8 mouse cellular contexts compared by ENCODE assay signal in genomic region chr11:119547183-119547921, GRCm38 (mm10). TPM values are rescaled to one million over a fixed set of nuclear protein-coding genes. Genes with fewer than 3 reads are reported as not detected.
DNase-seq lines count a peak whose midpoint lies in the region; ATAC-seq lines count a peak whose summit lies in the region.

Nptx1 (minus strand) TSS chr11:119547753.

- H3K4me3 ChIP-seq in midbrain, embryonic 11.5 days (ENCODE audit: low read depth, low read length), result peak within 1 kb of the TSS; percentile 57

- under 1% methylated on average over 87 of the region's 90 CpGs for WGBS in midbrain, embryonic 11.5 days

- peak; percentile 43 to 75 for DNase-seq in adrenal gland, adult (ENCODE audit: inconsistent age in 2 of 2, low spot score in 1 of 2)
- DNase-seq in adrenal gland, adult 8-10 months, result no peak
- peak; percentile 8 for DNase-seq in thymus, postnatal 25 days
- DNase-seq in thymus, postnatal 0 days (ENCODE audit: low spot score), result no peak
- DNase-seq in frontal cortex, adult 2 months (ENCODE audit: extremely low spot score in 1 of 2, low spot score in 1 of 2), result peak in 1 of 2 experiments; percentile 81
- peak; percentile 67 to 80 for DNase-seq in layer of hippocampus, postnatal 10 days (ENCODE audit: low spot score in 2 of 2)
- DNase-seq in midbrain, embryonic 11.5 days (ENCODE audit: low spot score, missing footprints), result peak; percentile 97
- DNase-seq in natural killer cell, adult 2 months (ENCODE audit: low spot score in 2 of 2), result no peak

- no peaks in the 10 kb centered on the region for H3K36me3 ChIP-seq in midbrain, embryonic 11.5 days (ENCODE audit: control insufficient read depth, insufficient read depth, low read length)

- H3K27ac ChIP-seq in midbrain, embryonic 11.5 days (ENCODE audit: low read depth, low read length), result no peak within 1 kb of the TSS

- H3K4me2 ChIP-seq in midbrain, embryonic 11.5 days, result peak within 1 kb of the TSS; percentile 99

- peak within 1 kb of the TSS; percentile 72 for H3K9ac ChIP-seq in midbrain, embryonic 11.5 days (ENCODE audit: low read length)

- no peaks in the 10 kb centered on the region for H3K9me3 ChIP-seq in midbrain, embryonic 11.5 days (ENCODE audit: control insufficient read depth, low read length)

- peaks cover 73% of the 10 kb centered on the region for H3K27me3 ChIP-seq in midbrain, embryonic 11.5 days (ENCODE audit: control insufficient read depth, insufficient read depth, low read length)

- peaks cover 32% of the 10 kb centered on the region for H3K4me1 ChIP-seq in midbrain, embryonic 11.5 days (ENCODE audit: control insufficient read depth, insufficient read depth, low read length)

- ATAC-seq in midbrain, embryonic 11.5 days (ENCODE audit: low FRiP score), result peak; percentile 61

RNA-seq across cellular contexts. Expression of gene Nptx1, which starts in this region (rescaled TPM):
- total RNA-seq in adrenal gland, adult 8-10 months (2022), result 1 to 10 TPM; 2.4 to 8.5 (median 5.4) TPM
- polyA plus RNA-seq in thymus, postnatal 0 days (2015; fragmentation: Nextera tagmentation; extraction: Ambion mirVana), result 0.23 and 0.31 TPM in 2 replicates
- polyA plus RNA-seq in frontal cortex, adult 2 months (2012; rRNA removed), result 84.6 and 86.3 TPM in 2 replicates
- 100 to 1,000 TPM; 146 to 173 TPM for total RNA-seq in layer of hippocampus, postnatal 10 days (2021)
- polyA plus RNA-seq in midbrain, embryonic 11.5 days (2014; fragmentation: Nextera tagmentation; extraction: Ambion mirVana), result 2.5 and 3.0 TPM in 2 replicates

Comparison
In these comparisons a context has a peak if more than half of its experiments do, and no peak if none do; other contexts are left out.
1. RNA of gene Nptx1 (total RNA-seq): 146 to 173 TPM in layer of hippocampus, postnatal 10 days; 2.4 to 8.5 TPM in adrenal gland, adult 8-10 months; every median in the first group is over 10 times any median in the second.
2. RNA of gene Nptx1 (polyA plus RNA-seq): 84.6 to 86.3 TPM in frontal cortex, adult 2 months; 2.5 to 3.0 TPM in midbrain, embryonic 11.5 days and 0.23 to 0.31 TPM in thymus, postnatal 0 days; every median in the first group is over 10 times any median in the second.
3. DNase-seq: peak in adrenal gland, adult (2 of 2), thymus, postnatal 25 days (single experiment), layer of hippocampus, postnatal 10 days (2 of 2) and midbrain, embryonic 11.5 days (single experiment); none in adrenal gland, adult 8-10 months (single experiment), thymus, postnatal 0 days (single experiment) and natural killer cell, adult 2 months (0 of 2).